Mouse (Mus musculus) frontal cortex, postnatal 14 days (tissue): ENCODE measurements at regions not wholly inside any gene's neighbourhood (a gene's known extent, or its start where the extent isn't known, plus 50 kb on each side); places are given as distances from the start of the nearest gene placed in this dataset.
A peak's percentile ranks its signal among the peaks of the same experiment; 100 is the strongest.

Experiments used
- DNase-seq, 2 experiments: peaks; one replicate each; pipeline ENCODE4 v3.0.0; 2022; ENCODE audit warnings: low spot score in 2 of 2

GRCm38 (mm10) chr12:30647511-30647910 is 63.3 kb downstream of the Tmem18 start:
- no peak for DNase-seq

DNA sequence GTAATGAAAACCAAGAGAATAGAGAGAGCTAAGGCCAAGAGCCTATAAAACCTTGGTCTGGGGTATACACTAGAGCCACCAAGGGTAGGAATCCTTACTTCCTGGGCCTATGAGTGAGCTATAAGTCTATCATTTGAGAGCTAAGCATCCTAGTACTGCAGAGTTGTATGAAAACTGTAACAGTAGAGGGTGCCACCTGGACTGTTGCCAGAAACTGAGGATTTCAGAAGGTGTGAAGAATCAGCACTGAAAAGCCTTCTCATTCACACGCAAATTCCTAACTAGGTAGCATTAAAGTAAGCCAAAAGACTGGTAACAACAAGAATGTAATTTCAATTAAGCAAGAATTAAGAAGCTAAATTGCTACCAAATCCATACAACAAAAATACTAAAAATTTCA is 67.3 kb downstream of the Tmem18 start:
- DNase-seq, result peak in 1 of 2 experiments; percentile 7

DNA sequence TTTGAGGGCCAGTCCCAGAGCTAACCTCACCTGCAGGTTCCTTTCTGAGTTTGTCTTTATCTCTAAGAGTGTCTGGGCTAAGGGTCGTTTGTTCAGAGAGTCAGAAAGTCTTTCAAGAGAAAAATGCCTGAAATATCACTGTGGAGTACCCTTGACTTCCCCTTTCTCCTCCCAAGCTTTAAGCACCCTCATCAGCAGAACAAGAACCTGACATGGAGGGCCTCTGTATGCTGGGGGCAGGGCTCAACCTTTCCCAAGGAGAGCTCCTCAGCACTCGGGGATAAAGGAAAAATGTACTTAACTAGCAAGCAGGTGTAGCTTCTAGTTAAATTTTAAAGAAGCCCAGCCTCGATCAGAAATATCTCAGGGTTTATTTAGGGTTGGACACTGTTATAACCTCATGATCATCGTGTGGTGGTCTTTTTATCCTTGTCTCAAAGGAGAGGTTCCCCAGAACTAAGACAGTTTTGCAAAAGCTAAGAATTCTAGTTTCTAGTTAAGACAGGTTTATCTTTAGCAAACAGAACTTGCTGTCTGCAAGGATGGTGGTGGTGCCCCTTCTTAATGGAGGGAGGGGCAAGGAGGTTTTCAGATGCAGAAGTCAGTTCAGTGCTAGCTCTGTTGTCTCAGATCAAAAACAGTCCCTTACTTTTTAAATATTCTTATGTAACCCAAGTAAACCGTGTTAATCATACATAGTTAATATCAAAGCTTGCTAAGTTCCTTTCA is 70.3 kb downstream of the Tmem18 start:
- no peak for DNase-seq

- no peak for DNase-seq
Observed at GRCm38 (mm10) chr12:30655076-30655421, 70.8 kb downstream of the Tmem18 start.

DNA sequence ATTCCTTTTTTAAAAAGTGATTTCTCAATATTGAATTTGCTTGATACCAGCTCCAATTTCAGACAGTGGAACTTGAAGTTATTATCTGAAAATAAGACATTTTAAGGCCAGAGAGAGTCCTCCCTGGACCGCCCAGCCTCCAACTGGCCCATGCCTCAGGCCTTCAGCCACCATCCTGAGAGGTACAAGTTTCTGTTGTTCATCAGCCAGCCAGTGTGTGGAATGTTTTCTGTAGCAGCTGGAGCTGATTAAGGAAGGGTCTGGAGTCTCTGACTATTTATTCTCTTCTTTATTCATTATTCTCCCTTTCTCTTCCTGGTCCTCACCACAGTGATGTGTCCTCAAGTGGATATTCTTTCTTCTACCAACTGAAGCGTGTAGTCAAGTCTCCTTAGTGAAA is 94.6 kb downstream of the Tmem18 start:
- DNase-seq, result no peak

DNA sequence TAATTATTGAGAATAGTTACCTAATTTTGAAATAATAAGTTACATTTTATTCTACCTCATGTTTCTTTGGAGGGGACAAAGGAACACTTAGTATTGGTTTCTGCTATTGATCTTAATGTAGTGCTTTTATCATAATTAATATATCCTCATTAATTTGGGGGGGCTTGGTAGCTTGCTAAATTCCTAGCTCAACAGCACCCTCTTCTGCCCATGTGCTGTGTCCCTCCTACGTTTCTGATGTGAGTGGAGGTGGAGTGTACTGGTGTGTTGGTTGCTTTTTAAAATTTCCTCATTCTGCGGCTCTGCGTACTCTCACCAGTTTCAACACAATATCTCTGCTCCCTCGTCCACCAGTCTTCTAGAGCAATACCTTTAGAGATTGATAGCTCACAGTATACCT is 105.8 kb downstream of the Tmem18 start:
- DNase-seq, result no peak

- no peak for DNase-seq
Observed at GRCm38 (mm10) chr12:30693540-30693939, 109.3 kb downstream of the Tmem18 start.

GRCm38 (mm10) chr12:30698256-30698655 is 114.0 kb downstream of the Tmem18 start:
- DNase-seq, result peak; percentile 40 to 56

GRCm38 (mm10) chr12:30703691-30704090 is 119.5 kb downstream of the Tmem18 start:
- no peak for DNase-seq

GRCm38 (mm10) chr12:30707271-30707670 is 123.0 kb downstream of the Tmem18 start:
- DNase-seq, result no peak

- DNase-seq, result no peak
Observed at GRCm38 (mm10) chr12:30708635-30709181, 124.5 kb downstream of the Tmem18 start.

- DNase-seq, result no peak
Observed at GRCm38 (mm10) chr12:30710554-30710953, 126.3 kb downstream of the Tmem18 start.

DNA sequence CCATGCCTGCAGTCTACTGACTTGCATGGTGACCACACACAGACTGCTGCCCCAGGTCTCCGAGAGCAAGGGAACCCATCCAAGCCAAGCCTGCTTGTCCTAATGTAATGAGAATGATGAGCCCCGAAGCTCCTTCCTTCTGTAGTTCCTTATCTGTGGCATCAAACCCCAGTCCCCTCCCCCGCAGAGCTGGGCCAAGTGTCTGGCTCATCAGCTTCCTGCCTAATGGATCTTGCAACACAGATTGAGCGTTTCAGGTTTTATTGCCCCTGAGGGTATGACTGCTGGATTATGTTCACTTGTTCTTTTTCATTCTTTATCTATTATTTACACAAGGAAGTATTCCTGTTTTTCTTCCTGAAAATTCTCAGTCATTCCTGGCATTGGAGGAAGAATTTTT is 142.5 kb downstream of the Tmem18 start:
- DNase-seq, result no peak

DNA sequence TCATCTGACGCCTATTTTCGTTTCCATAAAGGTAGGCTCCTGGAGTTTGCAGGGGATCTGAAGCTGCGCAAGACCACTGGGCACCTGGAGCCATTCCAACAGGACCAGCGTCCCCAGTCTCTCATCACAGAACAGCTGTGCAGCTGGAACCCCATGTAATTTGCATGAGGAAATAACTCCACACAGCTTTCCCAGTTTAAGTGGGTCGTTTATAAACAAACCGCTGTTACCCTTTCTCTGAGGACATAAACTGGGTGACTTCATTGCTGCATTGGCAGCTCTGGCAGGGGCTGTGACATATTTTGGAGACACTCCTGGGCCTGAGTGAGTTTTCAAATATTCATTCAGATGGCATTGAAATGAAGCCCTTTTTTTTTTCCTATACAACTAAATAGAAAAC is 145.2 kb downstream of the Tmem18 start:
- no peak for DNase-seq

DNA sequence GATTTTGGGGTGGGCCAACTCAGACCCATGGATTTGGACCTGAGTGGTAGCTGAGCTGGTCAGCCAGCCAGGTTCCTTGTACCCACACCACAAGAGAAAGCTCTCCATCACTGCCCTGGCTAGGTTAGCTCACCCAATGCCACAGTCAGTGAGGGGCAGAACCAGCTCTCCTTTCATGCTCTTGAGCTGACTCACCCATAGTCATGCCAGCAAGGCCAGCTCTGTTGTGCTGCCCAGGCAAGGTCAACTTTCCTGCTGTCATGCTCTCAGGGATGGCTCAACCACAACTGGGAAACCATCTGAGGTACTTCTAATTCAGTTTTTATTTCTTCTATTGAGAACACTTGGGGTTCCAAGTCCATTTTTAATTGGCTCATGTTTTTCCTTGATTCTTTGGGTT is 116.5 kb upstream of the Alkal2 start:
- no peak for DNase-seq

- DNase-seq, result no peak
Observed at GRCm38 (mm10) chr12:30793371-30793770, 90.8 kb upstream of the Alkal2 start.

GRCm38 (mm10) chr12:30816096-30816495 is 68.0 kb upstream of the Alkal2 start:
- no peak for DNase-seq

DNA sequence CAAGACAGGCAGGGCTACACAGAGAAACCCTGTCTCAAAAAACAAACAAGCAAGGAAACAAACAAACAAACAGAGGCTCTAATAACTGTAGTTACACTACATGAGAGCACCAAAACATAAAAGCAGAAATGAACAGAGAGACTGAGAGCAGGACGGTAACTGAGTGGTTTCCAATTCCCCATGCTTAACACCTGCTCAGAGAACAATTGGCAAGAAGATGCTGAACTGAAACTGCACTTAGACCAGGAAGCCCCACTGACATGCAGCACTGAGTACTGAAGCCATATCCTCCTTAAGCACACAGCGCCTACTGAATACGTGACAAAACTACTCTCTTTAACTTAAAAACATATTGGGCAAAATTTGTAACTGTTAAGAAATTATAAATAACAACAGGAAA is 52.7 kb upstream of the Alkal2 start:
- DNase-seq, result no peak
